ENCODE assay signal across 10 mouse cellular contexts in the genomic region with DNA sequence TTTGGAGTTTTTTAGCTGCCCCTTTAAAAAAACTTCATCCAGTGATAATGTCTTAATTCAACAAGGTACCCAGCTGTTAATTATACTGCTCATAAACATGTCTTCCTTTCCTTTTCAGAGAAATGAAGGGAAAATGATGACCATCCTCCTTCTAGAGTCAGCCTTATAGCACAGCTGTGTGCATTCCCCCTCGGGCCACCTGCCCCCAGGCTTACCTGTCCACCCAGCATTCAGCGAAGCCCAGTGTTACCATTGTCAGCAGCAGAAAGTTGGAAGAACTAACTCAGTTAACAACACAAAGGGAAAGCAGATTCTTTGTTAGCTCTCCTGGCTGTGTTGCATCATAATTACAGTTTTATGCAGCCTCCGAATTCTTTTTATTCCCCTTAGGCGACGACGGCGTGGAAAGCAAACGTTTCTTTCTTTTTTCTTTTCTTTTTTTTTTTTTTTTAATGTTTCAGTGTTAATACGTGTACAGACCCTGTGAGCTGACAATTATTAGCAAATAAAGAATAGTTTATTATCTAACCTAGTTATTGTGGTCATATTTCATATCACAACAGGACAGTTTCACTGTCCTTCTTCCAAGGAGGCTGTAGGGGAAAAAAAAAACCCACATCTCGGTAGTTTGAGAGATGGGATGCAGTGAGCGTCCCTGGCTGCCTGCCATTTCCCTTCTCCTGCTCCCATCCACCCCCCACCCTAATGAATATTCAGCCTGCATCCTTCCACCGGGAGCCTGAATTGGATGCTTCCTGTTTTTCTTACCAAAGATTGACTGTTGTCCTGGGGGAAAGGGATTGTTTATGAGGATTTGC.
DNase-seq lines count a peak whose midpoint lies in the region; ATAC-seq and TF ChIP-seq lines count a peak whose summit lies in the region.
"Had no signal": no experiment of that assay in that cellular context is flagged by ENCODE, and none has a peak within 500 bp of the region (broad histone marks: within the 10 kb centered on the region; RNA-seq: fewer than 3 reads in every experiment).

No protein-coding gene starts in this region.

- DNase-seq in left cerebral cortex, postnatal 10 days (ENCODE audit: extremely low spot score in 1 of 2, low spot score in 2 of 2) = peak; percentile 67 to 81
- no peak for DNase-seq in left cerebral cortex, adult 8-10 months (ENCODE audit: low spot score in 2 of 2)
- peak; percentile 40 for DNase-seq in adrenal gland, postnatal 25 days
- peak; percentile 52 for DNase-seq in gastrocnemius, postnatal 25 days
- peak; percentile 78 for DNase-seq in kidney, postnatal 0 days (ENCODE audit: low spot score)
- DNase-seq in cerebellum, adult 9-10 months = no peak
- DNase-seq in urinary bladder, adult 2 months (ENCODE audit: low spot score) = no peak
- DNase-seq in stomach, postnatal 0 days (ENCODE audit: low spot score) = no peak

- no peak overlapping the region for H3K4me3 ChIP-seq in kidney, postnatal 0 days (replicated peaks; ENCODE audit: low read depth, low read length)
- H3K4me3 ChIP-seq in stomach, postnatal 0 days (ENCODE audit: low read depth, low read length) = no peak overlapping the region

- H3K27ac ChIP-seq in kidney, postnatal 0 days = peak overlapping the region; percentile 60; the same call in 1 of the 2 replicates
- no peak overlapping the region for H3K27ac ChIP-seq in stomach, postnatal 0 days (replicated peaks)
- H3K27ac ChIP-seq: macrophage had no signal

- ATAC-seq in kidney, postnatal 0 days (replicated peaks; ENCODE audit: low FRiP score, low read depth) = no peak
- ATAC-seq in stomach, postnatal 0 days (ENCODE audit: low FRiP score, low TSS enrichment) = no peak
- ATAC-seq: Patski had no signal

- H3K9me3 ChIP-seq in kidney, postnatal 0 days (replicated peaks; ENCODE audit: low read length) = no peaks in the 10 kb centered on the region
- no peaks in the 10 kb centered on the region for H3K9me3 ChIP-seq in stomach, postnatal 0 days (ENCODE audit: control insufficient read depth, low read length)

- no peaks in the 10 kb centered on the region for H3K27me3 ChIP-seq in kidney, postnatal 0 days (ENCODE audit: insufficient read depth, low read length)
- H3K27me3 ChIP-seq in stomach, postnatal 0 days (ENCODE audit: control insufficient read depth, insufficient read depth, low read length) = no peaks in the 10 kb centered on the region
- H3K27me3 ChIP-seq: Patski had no signal

- H3K36me3 ChIP-seq in kidney, postnatal 0 days (ENCODE audit: insufficient read depth, low read length) = no peaks in the 10 kb centered on the region
- H3K36me3 ChIP-seq in stomach, postnatal 0 days (ENCODE audit: control insufficient read depth, insufficient read depth, low read length) = no peaks in the 10 kb centered on the region

- no peak for TF ChIP-seq EP300 in stomach, postnatal 0 days (optimal IDR thresholded peaks at IDR 0.05)

- no peak for TF ChIP-seq CTCF in kidney, postnatal 0 days (IDR thresholded peaks at IDR 0.05; ENCODE audit: low read depth)
- TF ChIP-seq CTCF in stomach, postnatal 0 days (IDR thresholded peaks at IDR 0.05; ENCODE audit: low read depth) = no peak

- WGBS in kidney, postnatal 0 days = 16% methylated on average over 12 of the region's 12 CpGs
- WGBS in stomach, postnatal 0 days = 31% methylated on average over 12 of the region's 12 CpGs

- H3K9ac ChIP-seq in kidney, postnatal 0 days (ENCODE audit: low read depth, low read length) = no peak overlapping the region
- no peak overlapping the region for H3K9ac ChIP-seq in stomach, postnatal 0 days (ENCODE audit: low read length)

- intact Hi-C loops in left cerebral cortex, postnatal 10 days (cut with DNase I) = no loop called here

- peak overlapping the region; percentile 21 for H3K4me2 ChIP-seq in kidney, postnatal 0 days (ENCODE audit: low read length)
- H3K4me2 ChIP-seq in stomach, postnatal 0 days (replicated peaks; ENCODE audit: low read depth) = no peak overlapping the region

- H3K4me1 ChIP-seq in kidney, postnatal 0 days (replicated peaks; ENCODE audit: insufficient read depth, low read length) = peaks cover 14% of the 10 kb centered on the region
- 0 out of 2 replicates have a peak, but pooled peaks cover 2% of the 10 kb centered on the region for H3K4me1 ChIP-seq in stomach, postnatal 0 days (replicated peaks; ENCODE audit: control insufficient read depth, insufficient read depth)

Comparison
In these comparisons a context has a peak if more than half of its experiments do, and no peak if none do; other contexts are left out.
1. DNase-seq: peak in left cerebral cortex, postnatal 10 days (2 of 2), adrenal gland, postnatal 25 days (single experiment), gastrocnemius, postnatal 25 days (single experiment) and kidney, postnatal 0 days (single experiment); none in left cerebral cortex, adult 8-10 months (0 of 2), cerebellum, adult 9-10 months (single experiment), urinary bladder, adult 2 months (single experiment) and stomach, postnatal 0 days (single experiment).